Mouse (Mus musculus): Measurements from ENCODE around the gene Ildr2.

Gene Ildr2

DNA sequence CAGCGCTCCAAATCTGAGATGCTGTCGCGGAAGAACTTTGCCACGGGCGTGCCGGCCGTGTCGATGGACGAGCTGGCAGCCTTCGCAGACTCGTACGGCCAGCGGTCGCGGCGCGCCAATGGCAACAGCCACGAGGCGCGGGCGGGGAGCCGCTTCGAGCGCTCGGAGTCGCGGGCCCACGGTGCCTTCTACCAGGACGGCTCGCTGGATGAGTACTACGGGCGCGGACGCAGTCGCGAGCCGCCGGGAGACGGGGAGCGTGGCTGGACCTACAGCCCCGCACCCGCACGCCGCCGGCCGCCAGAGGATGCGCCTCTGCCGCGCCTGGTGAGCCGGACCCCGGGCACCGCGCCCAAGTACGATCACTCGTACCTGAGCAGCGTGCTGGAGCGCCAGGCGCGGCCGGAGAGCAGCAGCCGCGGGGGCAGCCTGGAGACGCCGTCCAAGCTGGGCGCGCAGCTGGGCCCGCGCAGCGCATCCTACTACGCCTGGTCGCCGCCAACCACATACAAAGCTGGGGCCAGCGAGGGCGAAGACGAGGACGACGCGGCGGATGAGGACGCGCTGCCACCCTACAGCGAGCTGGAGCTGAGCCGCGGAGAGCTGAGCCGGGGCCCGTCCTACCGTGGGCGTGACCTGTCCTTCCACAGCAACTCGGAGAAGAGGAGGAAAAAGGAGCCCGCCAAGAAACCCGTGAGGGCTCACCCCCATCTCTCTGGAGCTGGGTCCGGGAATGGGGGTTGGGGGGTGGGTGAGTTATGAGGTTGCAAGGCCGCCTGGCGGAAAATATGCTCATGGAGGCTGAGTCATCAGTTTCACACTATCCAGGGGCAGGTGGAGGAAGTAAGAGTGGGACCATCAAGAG lies 55.1 kb downstream of the Ildr2 start:
- ChIA-PET CTCF (interaction anchor here in 3 of 4 experiments (0.6 to 3.3 kb wide), 7 partner anchors 10 to 101 kb away, joined by 3 to 15 read pairs (median 4); partner anchors contain the start of gene Ildr2 (in 1 of the 3)), POLR2A (interaction anchor here in 3 of 4 experiments (0.6 to 1.3 kb wide), 5 partner anchors 10 to 1586 kb away, joined by 3 to 7 read pairs (median 3); no protein-coding TSS in a partner anchor)

DNA sequence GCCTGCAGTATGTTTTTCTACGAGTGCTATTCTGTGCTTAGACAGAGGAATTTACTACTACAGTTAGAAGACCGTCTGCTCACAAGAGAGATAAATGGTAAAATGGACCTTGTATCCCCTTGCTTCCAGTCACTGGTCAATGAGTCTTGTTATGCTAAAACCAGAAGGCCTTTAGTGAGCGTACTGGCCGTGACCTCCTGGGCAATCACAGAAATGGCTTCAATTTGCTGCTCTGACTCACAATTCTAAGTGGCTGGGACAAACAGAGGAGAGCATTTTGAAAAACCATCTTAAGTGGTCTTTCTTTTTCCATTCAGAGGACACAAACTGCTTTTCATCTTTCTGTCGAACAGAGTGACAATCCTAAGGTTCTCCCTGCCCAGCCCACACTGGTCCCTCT lies 57.2 kb downstream of the Ildr2 start:
- ChIA-PET POLR2A (no interaction called here), CTCF (interaction anchor here in 2 of 4 experiments (0.6 to 1.3 kb wide), 2 partner anchors 8 to 554 kb away, joined by 3 to 5 read pairs; no protein-coding TSS in a partner anchor)

DNA sequence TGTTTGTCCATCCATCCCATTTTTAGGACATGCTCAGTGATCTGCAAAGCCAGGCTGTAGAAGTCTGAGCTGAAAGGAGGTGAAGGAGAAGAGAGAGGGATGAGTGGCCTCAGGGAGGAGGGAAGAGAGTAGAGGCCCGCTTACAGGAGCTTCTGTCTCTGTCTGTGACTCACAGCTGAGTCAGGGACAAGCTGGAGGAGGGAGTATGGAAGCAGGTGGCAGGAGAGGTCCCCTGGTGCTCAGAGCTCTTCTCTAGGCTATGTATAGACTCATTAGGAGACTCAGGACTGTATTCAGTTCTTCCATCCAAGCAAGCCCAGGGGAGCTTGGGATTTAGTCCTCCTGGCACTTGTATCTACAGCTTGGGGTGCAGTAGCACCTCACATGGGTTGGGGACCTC lies 59.7 kb downstream of the Ildr2 start:
- ChIA-PET POLR2A (interaction anchor here in 1 of 4 experiments (1.1 to 1.2 kb wide), 2 partner anchors 15 to 153 kb away, joined by 3 read pairs; no protein-coding TSS in a partner anchor), CTCF (no interaction called here)

DNA sequence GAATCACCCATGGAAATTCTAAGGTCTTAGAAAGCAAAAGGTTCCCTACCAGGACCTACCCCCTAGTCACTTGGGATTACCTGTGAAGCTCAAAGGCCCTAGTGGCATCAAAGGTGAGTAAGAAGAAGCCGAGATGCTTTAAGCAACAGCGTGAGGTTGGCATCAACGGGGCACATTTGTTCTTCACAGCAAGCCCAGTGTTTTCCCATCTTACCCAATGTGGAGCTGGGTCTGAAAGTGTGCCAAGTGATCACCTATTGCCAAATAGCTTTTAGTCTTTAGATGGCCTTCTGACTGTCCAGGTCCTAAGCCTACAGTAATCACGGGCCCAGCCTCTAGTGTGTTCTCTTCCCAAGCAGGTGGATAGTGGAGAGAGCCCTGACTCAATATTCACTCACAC lies 61.8 kb downstream of the Ildr2 start:
- ChIA-PET POLR2A (interaction anchor here in 1 of 4 experiments (0.9 to 1.2 kb wide), 2 partner anchors 15 to 20 kb away, joined by 3 to 4 read pairs; no protein-coding TSS in a partner anchor), CTCF (interaction anchor here in 2 of 4 experiments (0.5 to 1.1 kb wide), 2 partner anchors 155 to 559 kb away, joined by 4 read pairs; no protein-coding TSS in a partner anchor)

DNA sequence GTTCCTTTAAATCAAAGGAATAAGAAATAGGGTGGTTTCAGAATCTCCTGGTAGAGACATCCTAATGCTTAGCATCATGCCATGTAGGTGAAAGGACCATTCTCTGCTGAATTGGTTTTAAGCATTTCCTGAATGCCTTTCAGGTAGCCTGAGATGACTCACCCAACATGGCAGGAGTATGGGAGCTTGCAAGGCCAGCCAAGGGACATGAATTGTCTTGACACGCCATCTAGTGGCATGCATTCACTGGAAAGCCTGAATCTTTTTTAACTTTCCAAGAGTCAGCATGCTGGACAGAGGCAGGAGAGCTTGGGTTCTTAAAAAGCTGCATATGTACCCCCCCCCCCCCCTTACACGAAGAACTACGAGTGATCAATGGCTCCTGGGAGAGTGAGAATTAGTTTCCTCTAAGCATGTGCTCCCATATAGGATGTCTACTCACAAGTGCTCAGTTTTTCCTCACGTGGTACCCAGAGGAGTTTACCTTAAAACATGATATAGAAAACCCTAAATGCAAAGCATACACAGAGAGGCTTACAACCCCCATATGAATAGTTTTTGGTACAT lies 65.3 kb downstream of the Ildr2 start:
- ChIA-PET CTCF (interaction anchor here (0.6 to 2.0 kb wide), 47 partner anchors 9 to 966 kb away, joined by 3 to 27 read pairs (median 4); partner anchors contain the start of genes Pou2f1 (in 2 of the 4), Dusp27 (in 1 of the 4), Mael (in 1 of the 4) and Uck2 (in 1 of the 4)), POLR2A (interaction anchor here (0.6 to 1.3 kb wide), 10 partner anchors 10 to 508 kb away, joined by 3 to 4 read pairs (median 3); no protein-coding TSS in a partner anchor)

DNA sequence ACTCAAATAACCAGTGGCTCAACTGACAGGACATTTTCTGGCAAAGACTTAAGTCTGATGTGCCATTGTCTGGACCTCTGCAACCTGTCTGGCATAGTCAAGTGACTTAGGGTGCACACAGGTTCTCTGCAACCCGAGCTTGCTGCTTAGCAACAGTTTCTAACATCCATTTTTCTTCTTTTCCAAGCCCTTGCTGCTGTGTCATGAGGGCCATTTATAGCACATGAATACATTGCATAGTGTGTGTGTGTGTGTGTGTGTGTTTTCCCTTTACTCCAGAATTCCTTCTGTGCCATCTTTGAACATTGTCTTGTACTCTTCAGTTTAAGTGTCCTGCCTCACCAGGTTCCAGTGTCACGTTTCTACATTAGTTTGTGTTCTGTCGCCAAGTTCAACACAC lies 72.5 kb downstream of the Ildr2 start:
- ChIA-PET POLR2A (interaction anchor here in 1 of 4 experiments (0.6 kb wide), 1 partner anchor 976 kb away, joined by 4 read pairs; no protein-coding TSS in a partner anchor), CTCF (interaction anchor here in 1 of 4 experiments (0.6 kb wide), 1 partner anchor 288 kb away, joined by 3 read pairs; no protein-coding TSS in a partner anchor)

DNA sequence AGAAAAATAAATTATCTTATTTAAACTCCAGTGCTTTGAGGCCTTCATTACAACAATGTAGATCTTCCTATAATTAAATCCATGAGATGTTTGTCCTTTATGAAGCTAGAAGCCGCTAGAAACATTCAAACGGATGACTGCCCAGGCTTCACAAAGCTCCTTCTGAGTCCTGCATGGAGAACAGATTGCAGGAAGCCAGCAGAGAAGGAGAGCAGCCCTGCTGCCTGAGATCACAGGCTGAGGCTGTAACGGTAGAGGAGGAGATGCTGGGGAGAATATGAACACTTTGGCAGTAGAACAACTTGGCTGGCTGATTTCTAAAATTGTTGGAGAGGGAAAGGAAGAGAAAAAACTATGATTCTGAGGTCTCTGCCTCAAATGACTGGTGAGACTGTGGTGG lies 76.8 kb downstream of the Ildr2 start:
- ChIA-PET POLR2A (interaction anchor here in 1 of 4 experiments (0.6 to 1.3 kb wide), 2 partner anchors 12 to 15 kb away, joined by 3 read pairs; no protein-coding TSS in a partner anchor), CTCF (interaction anchor here in 1 of 4 experiments (1.3 kb wide), 1 partner anchor 12 kb away, joined by 4 read pairs; no protein-coding TSS in a partner anchor)

DNA sequence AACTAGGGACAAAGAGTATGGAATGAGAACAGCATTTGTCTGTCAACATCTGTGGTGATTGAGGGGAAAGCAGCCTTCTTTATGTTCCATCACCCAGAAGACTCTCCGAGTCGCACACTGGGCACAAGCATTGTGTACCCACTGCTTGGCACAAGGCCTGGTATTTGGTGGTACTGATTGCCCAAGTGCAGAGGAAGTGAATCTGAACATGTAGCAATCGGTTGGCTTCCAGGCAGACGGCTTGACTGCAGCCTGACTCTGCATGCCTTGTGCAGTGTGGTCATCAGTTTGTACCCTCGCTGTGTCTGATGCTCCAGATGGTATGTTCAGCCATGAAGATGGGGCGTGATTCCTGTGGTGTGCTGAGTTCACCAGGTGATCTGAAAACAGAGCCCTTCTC lies 85.2 kb downstream of the Ildr2 start:
- ChIA-PET CTCF (no interaction called here), POLR2A (no interaction called here)

DNA sequence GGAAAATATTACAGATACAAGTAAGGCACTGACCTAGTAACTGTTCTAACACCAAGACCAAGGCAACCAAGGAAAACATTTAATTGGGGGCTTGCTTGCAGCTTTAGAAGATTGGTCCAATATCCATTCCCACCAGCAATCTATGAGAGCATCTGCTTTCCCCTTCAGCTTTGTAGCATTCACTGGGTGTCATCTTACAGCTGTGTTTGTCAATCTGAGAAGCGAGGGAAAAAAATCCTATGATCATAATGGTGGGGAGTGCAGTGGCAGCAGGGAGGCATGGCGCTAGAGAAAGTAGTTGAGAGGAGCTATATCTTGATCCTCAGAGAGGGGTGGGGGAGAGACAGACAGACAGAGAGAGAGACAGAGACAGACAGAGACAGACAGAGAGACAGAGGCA lies 88.1 kb downstream of the Ildr2 start:
- POLR2A ChIA-PET, result no interaction called here

DNA sequence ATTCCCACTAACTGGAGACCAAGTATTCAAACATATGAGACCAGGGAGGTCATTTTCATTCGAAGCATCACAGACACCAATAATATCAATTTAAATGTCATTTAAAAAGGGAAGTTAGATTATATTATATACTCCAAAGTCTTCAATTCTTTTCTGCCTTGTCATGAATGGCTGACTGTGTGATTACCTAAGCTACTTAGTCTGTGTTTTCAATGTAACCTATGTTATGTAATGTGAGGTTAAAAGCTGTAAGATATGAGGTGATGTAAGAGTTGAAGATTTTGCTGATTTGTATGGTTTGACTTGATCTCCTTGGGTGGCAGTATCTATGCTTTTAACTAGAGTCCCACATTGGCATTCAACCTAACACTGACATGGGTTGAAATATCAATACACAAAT lies 88.6 kb downstream of the Ildr2 start:
- POLR2A ChIA-PET, result no interaction called here
- CTCF ChIA-PET, result interaction anchor here in 2 of 4 experiments (0.6 to 1.6 kb wide), 2 partner anchors 18 to 176 kb away, joined by 3 to 4 read pairs; no protein-coding TSS in a partner anchor

More for the DNA sequence above, 88.1 kb downstream of the Ildr2 start:
- CTCF ChIA-PET, result interaction anchor here in 2 of 4 experiments (0.6 to 1.6 kb wide), 2 partner anchors 18 to 176 kb away, joined by 3 to 4 read pairs; no protein-coding TSS in a partner anchor

DNA sequence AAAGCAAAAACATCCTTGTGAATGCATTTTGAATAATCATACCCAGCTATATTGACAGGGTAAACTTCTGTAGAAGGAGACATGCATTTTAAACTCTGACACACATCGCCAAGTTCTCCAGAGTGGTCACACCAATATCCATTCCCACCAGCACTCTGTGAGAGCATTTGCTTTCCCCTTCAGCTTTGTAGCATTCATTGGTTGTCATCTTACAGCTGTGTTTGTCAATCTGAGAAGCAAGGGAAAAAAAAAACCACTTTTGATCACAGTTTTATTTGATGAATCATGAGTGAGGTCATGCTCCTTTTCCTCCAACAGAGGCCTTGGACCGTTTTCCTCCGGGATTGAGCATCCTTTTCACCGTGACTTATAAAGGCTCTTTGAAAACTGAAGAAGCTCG lies 89.6 kb downstream of the Ildr2 start:
- CTCF ChIA-PET, result interaction anchor here in 1 of 4 experiments (1.6 kb wide), 1 partner anchor 17 kb away, joined by 3 read pairs; no protein-coding TSS in a partner anchor

DNA sequence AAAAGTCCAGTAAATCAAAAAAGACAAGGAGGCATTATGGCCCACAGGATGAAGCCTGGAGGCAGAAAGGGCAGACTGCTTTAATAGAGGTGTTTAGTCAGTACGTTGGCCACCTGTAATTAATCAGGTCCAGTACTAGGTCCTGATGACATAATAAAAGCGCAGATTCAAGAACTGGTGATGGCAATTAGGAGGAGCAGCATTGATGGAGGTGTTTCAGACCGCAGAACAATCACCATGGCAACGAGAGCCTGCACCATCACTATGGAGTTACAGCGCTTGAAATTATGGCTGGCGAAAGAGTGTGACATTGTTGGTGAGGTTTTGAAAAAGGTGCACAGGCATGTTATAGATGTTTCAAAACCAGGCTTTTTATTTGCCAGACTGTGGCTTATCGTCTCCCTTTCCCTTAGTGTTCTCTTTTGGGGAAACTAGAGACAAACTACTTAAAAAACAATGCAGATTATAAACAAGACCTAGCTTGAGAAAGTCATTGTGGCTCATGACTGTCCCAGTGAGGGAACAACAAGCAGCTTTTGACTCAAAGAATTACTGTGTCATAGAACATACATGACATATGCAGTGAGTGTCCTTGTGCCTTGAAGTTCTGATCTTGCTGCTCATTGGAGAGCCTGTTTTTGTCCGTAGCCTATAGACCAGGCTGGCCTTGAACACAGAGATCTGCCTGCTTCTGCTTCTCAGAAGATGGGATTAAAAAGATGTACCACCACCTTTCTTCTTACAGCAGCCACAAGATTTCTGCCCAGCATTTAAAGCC lies 90.5 kb downstream of the Ildr2 start:
- ChIA-PET POLR2A (interaction anchor here in 1 of 4 experiments (1.0 kb wide), 1 partner anchor 65 kb away, joined by 3 read pairs; no protein-coding TSS in a partner anchor), CTCF (no interaction called here)

More for the DNA sequence above, 89.6 kb downstream of the Ildr2 start:
- POLR2A ChIA-PET, result interaction anchor here in 1 of 4 experiments (1.0 kb wide), 1 partner anchor 64 kb away, joined by 3 read pairs; no protein-coding TSS in a partner anchor

DNA sequence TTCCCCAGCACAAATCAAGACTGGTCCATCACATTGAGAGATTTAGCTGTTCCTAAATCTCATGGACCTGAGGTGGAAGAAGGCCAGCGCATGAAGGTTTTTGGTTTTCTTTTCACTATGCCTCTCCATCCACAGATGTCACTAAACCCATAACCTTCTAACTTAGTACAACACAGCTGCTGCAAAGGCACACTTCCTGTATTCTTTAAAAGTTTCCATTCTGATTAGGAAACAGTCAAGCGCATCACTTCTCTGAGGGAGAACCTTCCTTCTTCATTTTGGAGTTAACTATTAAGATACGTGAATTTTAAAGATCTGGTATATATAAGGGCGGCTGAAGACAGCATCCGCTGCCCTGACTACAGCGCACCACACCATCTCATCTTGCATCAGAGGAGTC lies 91.7 kb downstream of the Ildr2 start:
- POLR2A ChIA-PET, result no interaction called here
- CTCF ChIA-PET, result no interaction called here

DNA sequence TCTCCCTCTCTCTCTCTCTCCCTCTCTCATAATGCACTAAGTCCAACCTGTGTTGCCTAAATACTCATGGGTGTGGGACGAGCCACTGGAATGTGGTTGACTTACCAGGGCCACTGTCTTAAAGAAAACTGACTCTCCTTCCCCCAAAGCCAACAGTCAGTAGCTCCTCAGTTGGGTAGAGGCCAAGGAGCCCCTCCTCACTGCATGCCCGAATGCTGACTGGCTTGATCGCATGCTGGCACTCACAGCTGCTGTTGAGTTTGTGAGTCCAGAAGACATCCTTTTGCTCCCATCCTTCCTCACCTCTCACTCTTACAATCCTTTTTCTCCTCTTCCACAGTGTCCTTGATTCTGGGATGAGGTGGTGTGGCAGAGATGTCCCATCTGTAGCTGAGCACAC lies 93.0 kb downstream of the Ildr2 start:
- ChIA-PET CTCF (no interaction called here), POLR2A (interaction anchor here in 1 of 4 experiments (0.6 kb wide), 1 partner anchor 221 kb away, joined by 3 read pairs; no protein-coding TSS in a partner anchor)

DNA sequence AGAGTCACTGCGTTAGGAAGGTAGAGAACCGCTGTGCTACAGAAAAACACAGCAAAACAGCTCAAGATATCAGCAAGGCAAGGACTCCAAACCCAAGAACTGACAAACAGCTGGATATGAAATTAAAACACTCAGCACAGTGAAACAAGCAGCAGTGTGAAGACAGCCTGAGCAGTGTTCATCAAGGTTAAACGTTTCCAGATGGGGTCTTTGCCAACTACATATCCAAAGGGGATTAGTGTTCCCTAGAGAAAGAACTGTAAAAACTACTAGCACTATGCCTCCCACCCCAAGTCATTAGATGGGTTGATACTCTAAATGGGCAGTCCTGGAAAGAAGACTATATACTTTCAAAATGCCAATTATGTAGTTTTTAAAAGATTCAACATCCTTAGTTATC lies 95.4 kb downstream of the Ildr2 start:
- CTCF ChIA-PET, result interaction anchor here in 2 of 4 experiments (0.8 to 3.3 kb wide), 2 partner anchors 11 to 498 kb away, joined by 6 to 16 read pairs; no protein-coding TSS in a partner anchor

DNA sequence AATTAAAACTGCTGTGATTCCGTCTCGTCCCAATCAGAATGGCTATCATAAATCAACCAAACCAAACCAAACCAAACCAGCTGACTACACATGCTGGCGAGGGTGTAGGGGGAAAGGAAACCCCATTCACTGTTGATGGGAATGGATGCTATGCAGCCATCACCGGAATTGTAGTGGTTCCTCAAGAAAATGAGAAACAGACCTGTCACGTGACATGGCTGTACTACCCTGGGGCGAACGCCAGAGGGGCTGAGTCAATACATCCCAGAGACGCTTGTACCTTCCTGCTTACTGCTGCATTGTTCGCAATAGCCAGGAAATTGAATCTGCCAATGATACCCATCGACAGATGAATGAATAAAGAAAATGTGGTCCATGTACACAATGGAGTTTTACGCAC lies 95.8 kb downstream of the Ildr2 start:
- POLR2A ChIA-PET, result no interaction called here
- CTCF ChIA-PET, result interaction anchor here in 1 of 4 experiments (3.3 kb wide), 1 partner anchor 11 kb away, joined by 16 read pairs; no protein-coding TSS in a partner anchor

More for the DNA sequence above, 95.4 kb downstream of the Ildr2 start:
- POLR2A ChIA-PET, result no interaction called here

DNA sequence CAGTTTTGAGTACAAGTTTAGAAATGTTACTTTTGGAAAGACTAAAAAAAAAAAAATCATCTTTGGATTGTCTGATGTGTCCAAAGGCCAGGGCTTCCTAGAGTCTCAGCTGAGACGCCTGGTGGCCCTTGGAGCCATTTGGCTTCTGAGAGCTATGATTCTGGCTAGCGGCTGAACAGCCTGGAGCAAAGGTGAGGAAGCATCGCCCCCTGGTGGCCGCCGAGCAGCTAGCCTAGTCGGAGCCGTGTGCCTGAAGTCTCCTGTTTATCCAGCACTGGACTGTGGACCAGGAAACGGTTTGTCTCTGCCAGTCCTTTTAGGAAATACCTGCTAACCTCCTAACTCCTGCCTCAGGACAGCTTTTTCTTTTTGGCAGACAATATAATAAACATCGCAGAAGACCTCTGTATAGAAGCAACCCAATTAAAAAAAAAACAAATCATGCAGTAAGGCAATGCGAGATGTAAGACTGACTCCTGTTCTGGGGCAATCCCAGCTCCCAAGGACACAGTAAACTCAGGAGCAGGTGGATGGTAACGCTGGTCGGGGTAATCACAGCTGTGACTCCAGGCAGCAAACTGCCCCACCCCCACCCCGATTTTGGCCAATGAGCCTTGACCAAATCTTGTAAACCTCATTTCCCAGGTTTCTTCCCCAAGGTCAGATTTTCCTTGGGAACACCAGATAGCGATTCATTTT lies 106.4 kb downstream of the Ildr2 start:
- ChIA-PET POLR2A (interaction anchor here in 3 of 4 experiments (0.5 to 1.0 kb wide), 6 partner anchors 18 to 1001 kb away, joined by 3 to 4 read pairs (median 3); partner anchors contain the start of gene Tada1 (in 1 of the 3)), CTCF (interaction anchor here in 3 of 4 experiments (0.6 to 2.0 kb wide), 10 partner anchors 10 to 1086 kb away, joined by 3 to 16 read pairs (median 4); no protein-coding TSS in a partner anchor)

Data from embryonic stem cell, embryonic (primary cell).